8 mouse cellular contexts compared by ENCODE assay signal in the genomic region with DNA sequence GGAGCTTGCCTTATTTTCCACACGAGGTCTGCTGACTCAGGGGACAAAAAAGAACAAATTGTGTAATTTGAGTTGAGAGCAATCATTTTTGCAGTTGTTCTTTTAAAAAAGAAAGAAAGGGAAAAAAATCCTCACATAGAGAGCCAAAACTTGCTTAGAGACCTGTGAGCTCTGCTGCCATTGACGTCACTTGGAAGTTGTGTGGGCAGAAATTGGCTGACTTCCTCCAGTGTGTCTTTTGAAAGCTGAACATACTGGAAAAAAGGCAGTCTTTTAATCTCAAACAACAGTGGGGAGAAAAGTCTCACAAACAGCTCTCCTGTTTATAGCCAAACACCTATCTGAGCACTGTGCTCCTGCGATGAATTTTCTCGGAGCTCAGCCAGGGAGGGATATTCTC. TPM values are rescaled to one million over a fixed set of nuclear protein-coding genes. Genes with fewer than 3 reads are reported as not detected.
DNase-seq lines count a peak whose midpoint lies in the region; ATAC-seq and TF ChIP-seq lines count a peak whose summit lies in the region.

No protein-coding gene starts in this region.

- DNase-seq in kidney, adult 2 months = peak; percentile 30
- no peak for DNase-seq in kidney, postnatal 10 days
- DNase-seq in adrenal gland, postnatal 36 days = peak; percentile 21 to 23
- DNase-seq in heart, postnatal 36 days = peak; percentile 55 to 61
- peak; percentile 35 for DNase-seq in lung, postnatal 14 days
- DNase-seq in spleen, postnatal 4 days (ENCODE audit: low spot score in 2 of 2) = no peak
- no peak for DNase-seq in spleen, postnatal 36 days (ENCODE audit: low spot score in 2 of 2)

- H3K4me2 ChIP-seq in midbrain, embryonic 13.5 days (replicated peaks) = no peak overlapping the region

- H3K27ac ChIP-seq in kidney, adult 2 months (ENCODE audit: insufficient read depth, low read depth, low read length) = no peak overlapping the region
- H3K27ac ChIP-seq in midbrain, embryonic 13.5 days = no peak overlapping the region

- H3K4me1 ChIP-seq in kidney, adult 2 months (ENCODE audit: control insufficient read depth, insufficient read depth, low read length) = no peaks in the 10 kb centered on the region
- H3K4me1 ChIP-seq in midbrain, embryonic 13.5 days (replicated peaks) = peaks cover under 1% of the 10 kb centered on the region; the same call in 1 of the 2 replicates

- H3K9ac ChIP-seq in midbrain, embryonic 13.5 days (replicated peaks) = no peak overlapping the region

- no peaks in the 10 kb centered on the region for H3K27me3 ChIP-seq in kidney, adult 2 months (replicated peaks; ENCODE audit: control insufficient read depth, insufficient read depth, low read length)
- H3K27me3 ChIP-seq in midbrain, embryonic 13.5 days = no peaks in the 10 kb centered on the region

- no peak overlapping the region for H3K4me3 ChIP-seq in kidney, adult 2 months (ENCODE audit: insufficient read depth, low read depth, low read length)
- H3K4me3 ChIP-seq in midbrain, embryonic 13.5 days (replicated peaks) = no peak overlapping the region

- no peaks in the 10 kb centered on the region for H3K9me3 ChIP-seq in midbrain, embryonic 13.5 days

- ATAC-seq in midbrain, embryonic 13.5 days = no peak

- no peak for TF ChIP-seq CTCF in kidney, adult 2 months (conservative IDR thresholded peaks at IDR 0.05; ENCODE audit: insufficient read depth, insufficient read length, low read depth, low read length)

- intact Hi-C loops in heart, postnatal 36 days (cut with DNase I) = loop anchor here (10.0 kb wide), 1 partner anchor 241 kb away; no protein-coding TSS in a partner anchor

- H3K36me3 ChIP-seq in kidney, adult 2 months (ENCODE audit: control insufficient read depth, insufficient read depth, low read length) = no peaks in the 10 kb centered on the region
- no peaks in the 10 kb centered on the region for H3K36me3 ChIP-seq in midbrain, embryonic 13.5 days

- 84% methylated on average over 4 of the region's 4 CpGs for WGBS in kidney, adult 2 months
- WGBS in midbrain, embryonic 13.5 days = 91% methylated on average over 4 of the region's 4 CpGs

- no peak for TF ChIP-seq POLR2A in kidney, adult 2 months (IDR thresholded peaks at IDR 0.05; ENCODE audit: low read depth, low read length)

RNA-seq across cellular contexts. Expression of gene Pde7b, which starts 51.1 kb away (rescaled TPM):
- 9.0 and 9.5 TPM in 2 replicates for polyA plus RNA-seq in kidney, adult 2 months (2012; rRNA removed)
- total RNA-seq in adrenal gland, postnatal 36 days (2021) = 10 to 100 TPM; 11.5 to 15.9 TPM
- total RNA-seq in heart, postnatal 36 days (2021) = 10 to 100 TPM; 63.0 to 63.9 TPM
- polyA plus RNA-seq in midbrain, embryonic 13.5 days (2015; fragmentation: Nextera tagmentation; extraction: Ambion mirVana) = 1.8 and 2.3 TPM in 2 replicates

Comparison
In these comparisons a context has a peak if more than half of its experiments do, and no peak if none do; other contexts are left out.
1. DNase-seq: peak in kidney, adult 2 months (single experiment), adrenal gland, postnatal 36 days (2 of 2), heart, postnatal 36 days (2 of 2) and lung, postnatal 14 days (single experiment); none in kidney, postnatal 10 days (single experiment), spleen, postnatal 4 days (0 of 2) and spleen, postnatal 36 days (0 of 2).